Mouse (Mus musculus) heart, postnatal 0 days (tissue): Measurements from ENCODE around the gene Dnah2.

Source experiments
- CTCF ChIP-seq: IDR thresholded peaks from 2 replicates; pipeline ENCODE4 v1.5.1; 2016; ENCODE audit warnings: antibody characterized with exemption, control low read depth, low read depth
- EP300 ChIP-seq: IDR thresholded peaks from 2 replicates; pipeline ENCODE4 v1.6.1; 2016; ENCODE audit warnings: antibody characterized with exemption, low read depth

GRCm38 (mm10) chr11:69431829-69432639 lies 116.9 kb downstream of the Dnah2 start:
- peak; percentile 87 for TF ChIP-seq CTCF
- TF ChIP-seq EP300 = no peak
